Mouse (Mus musculus): ENCODE data around the gene Camk1. TPM values are rescaled to one million over a fixed set of nuclear protein-coding genes. Genes with fewer than 3 reads are reported as not detected.

Gene Camk1
- polyA plus RNA-seq, 1 experiment from 2014 or later: 79.2 TPM

- WGBS: under 1% methylated on average over 61 of the region's 61 CpGs
- Histone ChIP-seq H3K9ac (replicated peaks) (peak within 1 kb of the TSS; percentile 96), H3K27ac (peak within 1 kb of the TSS; percentile 93), H3K4me1 (replicated peaks) (peaks cover 15% of the 10 kb centered on the region), H3K36me3 (peaks cover 60% of the 10 kb centered on the region), H3K9me3 (no peaks in the 10 kb centered on the region), H3K4me3 (replicated peaks) (peak within 1 kb of the TSS; percentile 97), H3K4me2 (peak within 1 kb of the TSS; percentile 93), H3K27me3 (no peaks in the 10 kb centered on the region)
- peak; percentile 95 for ATAC-seq (ENCODE audit: insufficient number of reproducible peaks, insufficient read depth, low FRiP score, low TSS enrichment, low read depth)
These were observed 34.0 kb upstream of the Camk1 start, which contains the start of the genes Tada3 and Arpc4 for GRCm38 (mm10) chr6:113377496-113378385. Gene Tada3, minus strand, starts transcription at chr6:113377883. Gene Arpc4, plus strand, starts transcription at chr6:113378115.

GRCm38 (mm10) chr6:113377172-113377495, 33.4 kb upstream of the Camk1 start:
- H3K4me3 ChIP-seq (replicated peaks): peak overlapping the region; percentile 97
- H3K9me3 ChIP-seq: no peaks in the 10 kb centered on the region
- H3K27ac ChIP-seq: peak overlapping the region; percentile 93
- peaks cover 60% of the 10 kb centered on the region for H3K36me3 ChIP-seq
- no peak for ATAC-seq (ENCODE audit: insufficient number of reproducible peaks, insufficient read depth, low FRiP score, low TSS enrichment, low read depth)
- WGBS: 7% methylated on average over 7 of the region's 7 CpGs
- no peaks in the 10 kb centered on the region for H3K27me3 ChIP-seq
- H3K4me2 ChIP-seq: peak overlapping the region; percentile 93
- peak overlapping the region; percentile 96 for H3K9ac ChIP-seq (replicated peaks)
- H3K4me1 ChIP-seq (replicated peaks): peaks cover 15% of the 10 kb centered on the region

- H3K9ac ChIP-seq (replicated peaks): no peak overlapping the region
- peaks cover 75% of the 10 kb centered on the region for H3K36me3 ChIP-seq
- H3K4me3 ChIP-seq (replicated peaks): no peak overlapping the region
- WGBS: 84% methylated on average over 4 of the region's 4 CpGs
- peaks cover 6% of the 10 kb centered on the region; the same call in 1 of the 2 replicates for H3K4me1 ChIP-seq (replicated peaks)
- H3K27ac ChIP-seq: no peak overlapping the region
- ATAC-seq (ENCODE audit: insufficient number of reproducible peaks, insufficient read depth, low FRiP score, low TSS enrichment, low read depth): no peak
- H3K4me2 ChIP-seq: no peak overlapping the region
- no peaks in the 10 kb centered on the region for H3K27me3 ChIP-seq
- no peaks in the 10 kb centered on the region for H3K9me3 ChIP-seq
These were observed 29.7 kb upstream of the Camk1 start for GRCm38 (mm10) chr6:113373491-113373890.

GRCm38 (mm10) chr6:113370194-113370929, 26.6 kb upstream of the Camk1 start:
- Histone ChIP-seq H3K4me1 (replicated peaks) (no peaks in the 10 kb centered on the region), H3K9me3 (no peaks in the 10 kb centered on the region), H3K27me3 (no peaks in the 10 kb centered on the region), H3K36me3 (peaks cover 88% of the 10 kb centered on the region), H3K9ac (replicated peaks) (no peak overlapping the region), H3K27ac (no peak overlapping the region), H3K4me2 (no peak overlapping the region), H3K4me3 (replicated peaks) (no peak overlapping the region)
- ATAC-seq (ENCODE audit: insufficient number of reproducible peaks, insufficient read depth, low FRiP score, low TSS enrichment, low read depth): no peak
- 92% methylated on average over 20 of the region's 20 CpGs for WGBS

- Histone ChIP-seq H3K36me3 (peaks cover 70% of the 10 kb centered on the region), H3K27me3 (no peaks in the 10 kb centered on the region), H3K4me3 (replicated peaks) (no peak overlapping the region), H3K9me3 (no peaks in the 10 kb centered on the region), H3K27ac (no peak overlapping the region), H3K4me1 (replicated peaks) (no peaks in the 10 kb centered on the region), H3K4me2 (no peak overlapping the region), H3K9ac (replicated peaks) (no peak overlapping the region)
- WGBS: 89% methylated on average over 5 of the region's 5 CpGs
- ATAC-seq (ENCODE audit: insufficient number of reproducible peaks, insufficient read depth, low FRiP score, low TSS enrichment, low read depth): no peak
These were observed 24.8 kb upstream of the Camk1 start for GRCm38 (mm10) chr6:113368577-113368976.

GRCm38 (mm10) chr6:113368124-113368523, 24.3 kb upstream of the Camk1 start:
- ATAC-seq (ENCODE audit: insufficient number of reproducible peaks, insufficient read depth, low FRiP score, low TSS enrichment, low read depth): no peak
- Histone ChIP-seq H3K4me1 (replicated peaks) (no peaks in the 10 kb centered on the region), H3K4me2 (no peak overlapping the region), H3K36me3 (peaks cover 65% of the 10 kb centered on the region), H3K4me3 (replicated peaks) (no peak overlapping the region), H3K27ac (no peak overlapping the region), H3K9ac (replicated peaks) (no peak overlapping the region), H3K9me3 (no peaks in the 10 kb centered on the region), H3K27me3 (no peaks in the 10 kb centered on the region)
- WGBS: 84% methylated on average over 7 of the region's 7 CpGs

- Histone ChIP-seq H3K27me3 (no peaks in the 10 kb centered on the region), H3K4me2 (no peak overlapping the region), H3K9me3 (no peaks in the 10 kb centered on the region), H3K27ac (no peak overlapping the region), H3K4me1 (replicated peaks) (no peaks in the 10 kb centered on the region), H3K4me3 (replicated peaks) (no peak overlapping the region), H3K36me3 (peaks cover 60% of the 10 kb centered on the region), H3K9ac (replicated peaks) (no peak overlapping the region)
- ATAC-seq (ENCODE audit: insufficient number of reproducible peaks, insufficient read depth, low FRiP score, low TSS enrichment, low read depth): no peak
- WGBS: 100% methylated on average over 1 of the region's 1 CpGs
These were observed 23.8 kb upstream of the Camk1 start for GRCm38 (mm10) chr6:113367574-113367973.

- H3K27ac ChIP-seq: no peak overlapping the region
- 91% methylated on average over 6 of the region's 6 CpGs for WGBS
- H3K9me3 ChIP-seq: no peaks in the 10 kb centered on the region
- H3K4me1 ChIP-seq (replicated peaks): no peaks in the 10 kb centered on the region
- ATAC-seq (ENCODE audit: insufficient number of reproducible peaks, insufficient read depth, low FRiP score, low TSS enrichment, low read depth): no peak
- H3K36me3 ChIP-seq: peaks cover 50% of the 10 kb centered on the region
- no peak overlapping the region for H3K9ac ChIP-seq (replicated peaks)
- no peak overlapping the region for H3K4me2 ChIP-seq
- H3K4me3 ChIP-seq (replicated peaks): no peak overlapping the region
- H3K27me3 ChIP-seq: no peaks in the 10 kb centered on the region
These were observed 22.9 kb upstream of the Camk1 start for GRCm38 (mm10) chr6:113366639-113367038.

- Histone ChIP-seq H3K27ac (no peak overlapping the region), H3K9me3 (no peaks in the 10 kb centered on the region), H3K36me3 (peaks cover 30% of the 10 kb centered on the region), H3K27me3 (no peaks in the 10 kb centered on the region), H3K9ac (replicated peaks) (no peak overlapping the region), H3K4me3 (replicated peaks) (no peak overlapping the region), H3K4me1 (replicated peaks) (no peaks in the 10 kb centered on the region), H3K4me2 (no peak overlapping the region)
- 75% methylated on average over 8 of the region's 8 CpGs for WGBS
- ATAC-seq (ENCODE audit: insufficient number of reproducible peaks, insufficient read depth, low FRiP score, low TSS enrichment, low read depth): no peak
These were observed 20.8 kb upstream of the Camk1 start for GRCm38 (mm10) chr6:113364518-113365135.

- Histone ChIP-seq H3K9me3 (no peaks in the 10 kb centered on the region), H3K27ac (no peak overlapping the region), H3K4me1 (replicated peaks) (no peaks in the 10 kb centered on the region), H3K36me3 (peaks cover 12% of the 10 kb centered on the region), H3K4me3 (replicated peaks) (no peak overlapping the region), H3K27me3 (no peaks in the 10 kb centered on the region), H3K4me2 (no peak overlapping the region), H3K9ac (replicated peaks) (no peak overlapping the region)
- no peak for ATAC-seq (ENCODE audit: insufficient number of reproducible peaks, insufficient read depth, low FRiP score, low TSS enrichment, low read depth)
- 84% methylated on average over 1 of the region's 1 CpGs for WGBS
These were observed 18.5 kb upstream of the Camk1 start for GRCm38 (mm10) chr6:113362241-113362640.

- H3K4me1 ChIP-seq (replicated peaks): no peaks in the 10 kb centered on the region
- H3K27ac ChIP-seq: no peak overlapping the region
- no peak overlapping the region for H3K4me3 ChIP-seq (replicated peaks)
- peaks cover 4% of the 10 kb centered on the region for H3K36me3 ChIP-seq
- no peak overlapping the region for H3K9ac ChIP-seq (replicated peaks)
- no peaks in the 10 kb centered on the region for H3K27me3 ChIP-seq
- WGBS: 76% methylated on average over 4 of the region's 4 CpGs
- no peak for ATAC-seq (ENCODE audit: insufficient number of reproducible peaks, insufficient read depth, low FRiP score, low TSS enrichment, low read depth)
- H3K9me3 ChIP-seq: no peaks in the 10 kb centered on the region
- H3K4me2 ChIP-seq: no peak overlapping the region
These were observed 17.7 kb upstream of the Camk1 start for GRCm38 (mm10) chr6:113361476-113361875.
